Mouse (Mus musculus) forebrain, embryonic 14.5 days (tissue): ENCODE measurements around the gene Enoph1. TPM values are rescaled to one million over a fixed set of nuclear protein-coding genes. Genes with fewer than 3 reads are reported as not detected.

Experiments
- ATAC-seq: fragments of 200-750 bp; cut with Nextera tagmentation; 2 replicates; pipeline ENCODE4 v1.8.0; 2017; ENCODE audit warnings: mild to moderate bottlenecking, moderate library complexity
- DNase-seq: peaks from one replicate; pipeline ENCODE4 v3.0.0-alpha.2; 2015; ENCODE audit warnings: low spot score
- H3K27ac ChIP-seq: fragments of 300-500 bp; sonication (generic); 2 replicates; pipeline ENCODE4 v1.5.1; 2014; ENCODE audit warnings: low read depth, mild to moderate bottlenecking, control low read depth, low read length, moderate library complexity
- H3K27me3 ChIP-seq: fragments of 300-500 bp; sonication (generic); replicated peaks from 2 replicates; pipeline ENCODE4 v1.6.1; 2014; ENCODE audit warnings: low read length, control low read depth, mixed read lengths; ENCODE audit not compliant: control insufficient read depth, insufficient read depth
- H3K36me3 ChIP-seq: fragments of 300-500 bp; sonication (generic); 2 replicates; pipeline ENCODE4 v1.6.1; 2014; ENCODE audit warnings: low read length, control low read depth; ENCODE audit not compliant: control insufficient read depth, insufficient read depth
- H3K4me1 ChIP-seq: fragments of 300-500 bp; sonication (generic); 2 replicates; pipeline ENCODE4 v1.6.1; 2014; ENCODE audit warnings: antibody characterized with exemption, low read length, control low read depth; ENCODE audit not compliant: control insufficient read depth, insufficient read depth
- H3K4me2 ChIP-seq: fragments of 300-500 bp; sonication (generic); 2 replicates; pipeline ENCODE4 v1.6.1; 2014; ENCODE audit warnings: mild to moderate bottlenecking, control low read depth, low read length
- H3K4me3 ChIP-seq: fragments of 300-500 bp; sonication (generic); 2 replicates; pipeline ENCODE4 v1.5.1; 2014; ENCODE audit warnings: low read depth, low read length, control low read depth
- H3K9ac ChIP-seq: fragments of 300-500 bp; sonication (generic); 2 replicates; pipeline ENCODE4 v1.6.1; 2014; ENCODE audit warnings: mild to moderate bottlenecking, low read length, control low read depth, moderate library complexity
- H3K9me3 ChIP-seq: fragments of 300-500 bp; sonication (generic); replicated peaks from 2 replicates; pipeline ENCODE4 v1.6.1; 2016; ENCODE audit warnings: low read length, control low read depth, mixed read lengths; ENCODE audit not compliant: control insufficient read depth
- WGBS: fragments of 180-500 bp; shearing (Covaris S2); extraction: QIAGEN DNeasy Blood & Tissue Kit; methylation state at CpG from one replicate; pipeline ENCODE4 v1.1.7; 2014; 5-methylcytosine and 5-hydroxymethylcytosine counted together
- polyA plus RNA-seq: library from polyadenylated mRNA; unstranded; fragments of >200 nt; fragmentation: Nextera tagmentation; extraction: Ambion mirVana; gene quantifications from 2 replicates; pipeline ENCODE4 v1.2.1, GENCODE M21; 2014

Gene Enoph1
- polyA plus RNA-seq, 1 experiment from 2014 or later = 53.2 TPM

DNA sequence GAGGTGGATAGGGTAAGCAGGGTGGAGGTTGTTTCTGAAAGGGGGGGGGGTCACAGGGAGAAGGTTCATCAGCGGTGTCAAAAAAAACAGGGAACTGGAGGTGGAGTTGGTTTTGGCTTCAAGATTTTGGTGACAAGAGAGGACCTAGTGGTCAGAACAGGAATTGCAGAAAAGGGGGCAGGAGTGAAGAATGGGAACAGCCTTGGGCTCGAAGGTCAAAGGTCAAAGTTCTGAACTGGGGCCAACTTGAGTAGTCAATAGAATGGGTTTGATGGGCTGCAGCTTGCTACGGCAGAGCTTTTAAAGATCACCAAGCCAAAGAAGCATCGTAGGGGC is 32.8 kb upstream of the Enoph1 start:
- Histone ChIP-seq H3K36me3 (no peaks in the 10 kb centered on the region), H3K4me3 (no peak overlapping the region), H3K27me3 (no peaks in the 10 kb centered on the region), H3K4me1 (no peaks in the 10 kb centered on the region), H3K27ac (no peak overlapping the region), H3K4me2 (no peak overlapping the region), H3K9me3 (no peaks in the 10 kb centered on the region), H3K9ac (no peak overlapping the region)
- 81% methylated on average over 4 of the region's 4 CpGs for WGBS
- DNase-seq (no peak), ATAC-seq (no peak)

DNA sequence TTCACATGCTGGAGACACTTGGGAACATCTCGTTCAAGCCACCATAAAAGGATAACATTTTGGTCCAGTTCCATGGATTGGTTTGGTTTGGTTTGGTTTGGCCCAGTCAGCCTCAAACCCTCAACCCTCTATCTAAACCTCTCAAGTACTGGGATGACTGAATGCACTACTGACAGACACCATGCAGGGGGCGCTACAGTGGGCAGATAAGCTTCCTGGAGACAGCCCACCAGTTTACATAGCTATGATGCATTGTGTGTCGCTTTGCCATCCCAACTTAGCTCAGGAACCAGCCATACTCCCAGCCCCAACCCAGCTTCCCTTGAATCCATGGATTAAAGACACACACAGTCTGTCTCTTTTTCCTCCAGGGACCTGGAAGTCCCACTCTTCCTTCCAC is 31.3 kb upstream of the Enoph1 start:
- H3K27ac ChIP-seq = no peak overlapping the region
- 62% methylated on average over 3 of the region's 3 CpGs for WGBS
- H3K9ac ChIP-seq = no peak overlapping the region
- DNase-seq (no peak), ATAC-seq (no peak)
- no peaks in the 10 kb centered on the region for H3K9me3 ChIP-seq
- H3K4me2 ChIP-seq = no peak overlapping the region
- no peak overlapping the region for H3K4me3 ChIP-seq
- H3K4me1 ChIP-seq = no peaks in the 10 kb centered on the region
- H3K27me3 ChIP-seq = no peaks in the 10 kb centered on the region
- H3K36me3 ChIP-seq = no peaks in the 10 kb centered on the region

DNA sequence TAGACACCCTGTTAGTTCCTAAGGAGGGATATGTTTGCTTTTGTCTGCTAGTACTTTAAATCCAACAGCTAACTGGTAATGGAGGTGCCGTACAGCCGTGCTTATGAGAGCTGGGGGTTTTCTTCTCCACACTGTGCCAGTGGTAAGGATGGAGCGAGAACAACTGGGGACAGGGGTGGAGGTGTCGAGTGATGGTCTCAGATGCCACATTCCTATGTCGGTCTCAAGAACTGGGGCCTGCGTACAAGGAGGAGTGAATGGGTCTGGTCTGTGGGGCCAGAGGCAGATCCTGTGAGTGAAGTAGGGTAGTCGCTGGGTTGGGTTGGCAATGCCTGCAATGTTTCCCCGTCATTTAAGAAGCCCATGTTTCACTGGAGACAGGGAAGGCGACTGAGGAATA is 27.2 kb upstream of the Enoph1 start:
- Histone ChIP-seq H3K4me1 (no peaks in the 10 kb centered on the region), H3K9me3 (no peaks in the 10 kb centered on the region), H3K9ac (no peak overlapping the region), H3K27me3 (no peaks in the 10 kb centered on the region), H3K27ac (no peak overlapping the region), H3K4me2 (no peak overlapping the region), H3K36me3 (no peaks in the 10 kb centered on the region), H3K4me3 (no peak overlapping the region)
- ATAC-seq (no peak), DNase-seq (no peak)
- 92% methylated on average over 9 of the region's 9 CpGs for WGBS

DNA sequence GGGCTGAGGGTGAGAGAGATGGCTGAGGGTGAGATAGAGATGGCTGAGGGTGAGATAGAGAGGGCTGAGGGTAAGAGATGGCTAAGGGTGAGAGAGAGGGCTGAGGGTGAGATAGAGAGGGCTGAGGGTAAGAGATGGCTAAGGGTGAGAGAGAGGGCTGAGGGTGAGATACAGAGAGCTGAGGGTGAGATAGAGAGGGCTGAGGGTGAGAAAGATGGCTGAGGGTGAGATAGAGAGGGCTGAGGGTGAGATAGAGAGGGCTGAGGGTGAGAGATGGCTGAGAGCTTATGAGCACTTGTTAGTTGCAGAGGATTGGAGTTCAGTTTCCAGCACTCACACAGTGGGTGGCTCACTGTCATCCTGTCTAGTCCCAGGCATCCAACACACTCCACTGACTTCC is 19.7 kb upstream of the Enoph1 start:
- no peaks in the 10 kb centered on the region for H3K4me1 ChIP-seq
- no peak overlapping the region for H3K4me3 ChIP-seq
- no peak overlapping the region for H3K9ac ChIP-seq
- H3K27me3 ChIP-seq = no peaks in the 10 kb centered on the region
- no peaks in the 10 kb centered on the region for H3K36me3 ChIP-seq
- no peak overlapping the region for H3K4me2 ChIP-seq
- ATAC-seq = no peak
- no peak for DNase-seq
- H3K27ac ChIP-seq = no peak overlapping the region
- H3K9me3 ChIP-seq = no peaks in the 10 kb centered on the region

DNA sequence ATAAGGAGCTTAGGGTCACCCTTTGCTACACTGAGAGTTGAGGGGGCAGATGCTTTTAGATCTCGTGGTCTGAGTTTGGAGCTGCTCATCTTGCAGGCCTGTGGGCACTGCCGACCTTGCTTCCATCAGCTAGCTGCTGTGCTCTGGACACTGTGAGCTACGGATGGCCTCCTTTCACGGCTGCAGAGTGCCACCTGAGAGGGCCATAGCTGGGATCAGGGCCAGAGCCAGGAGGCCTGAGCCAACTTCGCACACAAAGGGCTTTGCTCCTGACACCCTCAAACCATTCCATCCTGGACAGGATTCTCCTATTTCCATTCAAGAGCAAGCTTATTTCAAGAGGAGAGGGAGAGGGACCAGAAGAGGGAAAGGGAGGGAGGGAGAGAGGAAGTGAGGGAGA is 15.4 kb upstream of the Enoph1 start:
- DNase-seq (no peak), ATAC-seq (no peak)
- 64% methylated on average over 5 of the region's 5 CpGs for WGBS
- H3K4me2 ChIP-seq = no peak overlapping the region
- no peaks in the 10 kb centered on the region for H3K9me3 ChIP-seq
- H3K27ac ChIP-seq = no peak overlapping the region
- no peak overlapping the region for H3K9ac ChIP-seq
- no peaks in the 10 kb centered on the region for H3K27me3 ChIP-seq
- H3K4me3 ChIP-seq = no peak overlapping the region
- no peaks in the 10 kb centered on the region for H3K4me1 ChIP-seq
- no peaks in the 10 kb centered on the region for H3K36me3 ChIP-seq

DNA sequence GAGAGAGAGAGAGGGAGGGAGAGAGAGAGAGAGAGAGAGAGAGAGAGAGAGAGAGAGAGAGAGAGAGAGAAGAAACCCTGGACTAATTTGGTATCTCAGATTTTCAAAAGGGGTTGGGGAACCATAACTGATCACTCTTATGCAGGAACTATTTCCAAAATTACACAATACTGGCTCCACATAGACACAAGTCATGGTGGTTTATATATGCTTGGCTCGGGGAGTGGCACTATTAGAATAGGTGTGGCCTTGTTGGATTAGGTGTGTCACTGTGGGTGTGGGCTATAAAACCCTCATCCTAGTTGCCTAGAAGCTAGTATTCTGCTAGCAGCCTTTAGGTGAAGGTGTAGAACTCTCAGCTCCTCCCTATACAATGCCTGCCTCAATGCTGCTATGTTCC is 14.9 kb upstream of the Enoph1 start:
- ATAC-seq (no peak), DNase-seq (no peak)
- H3K27me3 ChIP-seq = no peaks in the 10 kb centered on the region
- WGBS = 96% methylated on average over 1 of the region's 1 CpGs
- no peaks in the 10 kb centered on the region for H3K36me3 ChIP-seq
- H3K4me2 ChIP-seq = no peak overlapping the region
- H3K9ac ChIP-seq = no peak overlapping the region
- H3K4me1 ChIP-seq = no peaks in the 10 kb centered on the region
- no peaks in the 10 kb centered on the region for H3K9me3 ChIP-seq
- H3K4me3 ChIP-seq = no peak overlapping the region
- no peak overlapping the region for H3K27ac ChIP-seq

DNA sequence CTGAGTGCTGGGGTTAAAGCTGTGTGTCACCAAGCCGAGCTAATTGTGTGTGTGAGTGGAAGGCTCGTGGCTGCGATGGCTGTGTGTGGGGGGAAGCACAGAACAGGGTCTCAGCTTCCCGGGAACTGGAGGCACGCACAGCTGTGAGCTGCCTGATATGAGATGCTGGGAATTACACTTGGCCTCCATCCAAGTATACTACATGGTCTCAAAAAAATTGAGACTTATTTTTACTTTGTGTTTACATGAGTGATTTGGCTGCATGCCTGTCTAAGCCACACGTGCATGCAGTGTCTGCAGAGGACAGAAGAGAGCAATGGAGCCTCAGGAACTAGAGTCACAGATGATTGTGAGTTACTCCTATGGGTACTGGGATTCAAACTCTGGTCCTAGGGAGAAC is 9.7 kb upstream of the Enoph1 start:
- Histone ChIP-seq H3K4me3 (no peak overlapping the region), H3K36me3 (peaks cover 37% of the 10 kb centered on the region), H3K9ac (no peak overlapping the region), H3K9me3 (no peaks in the 10 kb centered on the region), H3K4me2 (no peak overlapping the region), H3K27me3 (no peaks in the 10 kb centered on the region), H3K27ac (peak overlapping the region; percentile 6), H3K4me1 (no peaks in the 10 kb centered on the region)
- peak; percentile 92 for DNase-seq
- peak; percentile 90 for ATAC-seq
- WGBS = 22% methylated on average over 6 of the region's 6 CpGs

DNA sequence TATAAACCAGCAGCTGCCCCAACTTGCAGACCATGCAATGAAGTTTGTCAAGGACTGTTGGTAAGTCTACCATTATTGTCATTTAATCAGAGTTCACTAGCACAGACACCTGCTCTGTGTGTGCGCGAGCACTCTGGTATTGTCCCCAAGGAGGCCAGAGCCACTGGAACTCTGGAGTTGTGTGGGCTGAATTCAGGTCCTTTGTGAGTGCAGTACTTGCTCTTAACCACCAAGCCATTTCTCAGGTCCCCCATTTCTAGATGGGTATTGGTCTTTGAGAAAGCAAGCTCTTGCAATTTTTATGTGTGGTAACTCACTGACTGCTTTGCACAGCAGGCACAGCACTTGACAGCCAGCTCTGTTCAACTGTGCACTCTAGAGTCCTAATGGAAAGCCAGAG is 7.7 kb upstream of the Enoph1 start:
- Histone ChIP-seq H3K9ac (no peak overlapping the region), H3K4me3 (no peak overlapping the region), H3K36me3 (peaks cover 54% of the 10 kb centered on the region), H3K27ac (no peak overlapping the region), H3K4me1 (peaks cover 8% of the 10 kb centered on the region), H3K27me3 (no peaks in the 10 kb centered on the region), H3K9me3 (no peaks in the 10 kb centered on the region), H3K4me2 (no peak overlapping the region)
- 81% methylated on average over 2 of the region's 2 CpGs for WGBS
- DNase-seq (no peak), ATAC-seq (no peak)

DNA sequence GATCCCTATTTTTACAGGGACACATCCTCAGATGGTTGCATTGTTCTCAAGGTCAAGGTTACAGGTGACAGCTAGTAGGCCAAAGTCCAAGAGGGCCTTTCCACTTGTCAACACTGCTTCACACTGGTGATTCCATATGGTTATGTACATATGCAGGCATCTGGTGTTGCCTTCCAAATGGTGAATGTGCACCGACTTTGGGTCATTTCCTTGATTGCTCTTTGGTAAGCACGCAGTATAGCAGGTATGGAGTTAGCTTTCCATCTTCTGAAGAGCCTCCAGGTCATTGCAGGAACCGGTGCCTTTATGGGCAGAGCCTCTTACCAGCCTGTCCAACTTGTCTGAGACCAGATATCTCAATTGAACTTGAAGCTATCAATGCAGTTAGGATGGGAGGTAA is 7.1 kb upstream of the Enoph1 start:
- no peak for ATAC-seq
- Histone ChIP-seq H3K36me3 (peaks cover 54% of the 10 kb centered on the region), H3K27me3 (no peaks in the 10 kb centered on the region), H3K4me2 (no peak overlapping the region), H3K4me1 (peaks cover 10% of the 10 kb centered on the region), H3K9ac (no peak overlapping the region), H3K27ac (no peak overlapping the region), H3K4me3 (no peak overlapping the region), H3K9me3 (no peaks in the 10 kb centered on the region)
- 77% methylated on average over 3 of the region's 3 CpGs for WGBS
- no peak for DNase-seq

DNA sequence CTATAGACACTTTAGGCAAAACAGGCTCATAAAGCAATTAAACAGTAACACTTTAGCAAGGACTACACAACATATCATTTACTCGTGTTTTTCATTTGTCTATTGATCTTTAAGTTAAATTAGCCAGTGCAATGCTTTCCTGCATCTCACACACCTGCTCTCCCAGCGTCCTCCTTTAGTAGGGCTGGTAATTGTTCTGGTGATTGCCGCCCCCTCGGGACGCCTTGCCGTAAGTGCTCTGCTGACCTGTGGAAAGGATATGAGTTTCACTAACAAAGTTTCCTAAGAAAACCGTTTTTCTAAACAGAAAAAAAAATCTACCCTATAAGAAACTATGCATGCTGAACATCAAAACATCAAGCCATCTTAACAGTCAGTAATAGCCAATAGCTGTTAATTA is 3.8 kb upstream of the Enoph1 start:
- Histone ChIP-seq H3K27ac (no peak overlapping the region), H3K36me3 (peaks cover 54% of the 10 kb centered on the region), H3K9ac (no peak overlapping the region), H3K27me3 (no peaks in the 10 kb centered on the region), H3K9me3 (no peaks in the 10 kb centered on the region), H3K4me1 (peaks cover 10% of the 10 kb centered on the region), H3K4me2 (peak overlapping the region; percentile 90), H3K4me3 (peak overlapping the region; percentile 75)
- WGBS = 47% methylated on average over 7 of the region's 7 CpGs
- ATAC-seq (no peak), DNase-seq (no peak)
